Mouse (Mus musculus) kidney, postnatal 4 days (tissue): ENCODE results near the gene L1td1.
A peak's percentile ranks its signal among the peaks of the same experiment; 100 is the strongest.
"Not testable (repeated sequence)": the region's sequence is repeated elsewhere in the genome, so short reads cannot be mapped to it uniquely, and the experiment has no call there.

Source experiments
- DNase-seq, 2 experiments: peaks; one replicate each; pipeline ENCODE4 v3.0.0; 2021; ENCODE audit warnings: mixed read lengths in 2 of 2

Gene L1td1

GRCm38 (mm10) chr4:98726590-98727237 is at the start of gene L1td1:
Gene L1td1 (plus strand): TSS chr4:98726734.
- DNase-seq = no peak

- DNase-seq = no peak
These were observed 49.0 kb upstream of the L1td1 start for GRCm38 (mm10) chr4:98677506-98677905.

- no peak for DNase-seq
These were observed 39.8 kb upstream of the L1td1 start for GRCm38 (mm10) chr4:98686678-98687267.

- no peak for DNase-seq
These were observed 38.4 kb upstream of the L1td1 start for GRCm38 (mm10) chr4:98688116-98688515.

- DNase-seq = no peak
These were observed 38.0 kb upstream of the L1td1 start for GRCm38 (mm10) chr4:98688520-98688919.

GRCm38 (mm10) chr4:98689988-98690387 is 36.5 kb upstream of the L1td1 start:
- DNase-seq = no peak

- peak; percentile 31 to 39 for DNase-seq
These were observed 32.9 kb upstream of the L1td1 start for GRCm38 (mm10) chr4:98693465-98694185.

GRCm38 (mm10) chr4:98697932-98698331 is 28.6 kb upstream of the L1td1 start:
- DNase-seq = no peak

GRCm38 (mm10) chr4:98698921-98699320 is 27.6 kb upstream of the L1td1 start:
- no peak for DNase-seq

GRCm38 (mm10) chr4:98700156-98700555 is 26.4 kb upstream of the L1td1 start:
- DNase-seq = no peak

- peak; percentile 85 to 86 for DNase-seq
These were observed 24.2 kb upstream of the L1td1 start for GRCm38 (mm10) chr4:98702201-98702894.

GRCm38 (mm10) chr4:98710891-98711290 is 15.6 kb upstream of the L1td1 start:
- DNase-seq = no peak

GRCm38 (mm10) chr4:98717735-98718546 is 8.6 kb upstream of the L1td1 start:
- DNase-seq = no peak

GRCm38 (mm10) chr4:98718547-98718917 is 8.0 kb upstream of the L1td1 start:
- DNase-seq = no peak

- peak; percentile 83 to 84 for DNase-seq
These were observed 4.1 kb upstream of the L1td1 start for GRCm38 (mm10) chr4:98722454-98722853.

GRCm38 (mm10) chr4:98724682-98725081 is 1.9 kb upstream of the L1td1 start:
- DNase-seq = not testable (repeated sequence)

- peak; percentile 22 to 39 for DNase-seq
These were observed 1.1 kb upstream of the L1td1 start for GRCm38 (mm10) chr4:98725439-98725838.

GRCm38 (mm10) chr4:98727295-98727958 is 893 bp downstream of the L1td1 start:
- no peak for DNase-seq

- DNase-seq = no peak
These were observed 1.4 kb downstream of the L1td1 start for GRCm38 (mm10) chr4:98727959-98728347.

- no peak for DNase-seq
These were observed 2.2 kb downstream of the L1td1 start for GRCm38 (mm10) chr4:98728716-98729115.

GRCm38 (mm10) chr4:98733660-98734059 is 7.1 kb downstream of the L1td1 start:
- DNase-seq = no peak

- no peak for DNase-seq
These were observed 13.2 kb downstream of the L1td1 start for GRCm38 (mm10) chr4:98739753-98740152.
